Mouse (Mus musculus) brain, adult 2 months (tissue): ENCODE results near the gene Pgap3.

ENCODE experiments used
- DNase-seq: peaks from one replicate; pipeline ENCODE4 v3.0.0; 2011; ENCODE audit warnings: low read depth, low spot score

Pgap3 gene

GRCm38 (mm10) chr11:98357396-98358160 lies 42.7 kb downstream of the Pgap3 start:
- DNase-seq = no peak

- DNase-seq = no peak
These were observed 43.5 kb downstream of the Pgap3 start for GRCm38 (mm10) chr11:98356625-98357394.

GRCm38 (mm10) chr11:98355732-98356299 lies 44.5 kb downstream of the Pgap3 start:
- DNase-seq = peak; percentile 88

DNA sequence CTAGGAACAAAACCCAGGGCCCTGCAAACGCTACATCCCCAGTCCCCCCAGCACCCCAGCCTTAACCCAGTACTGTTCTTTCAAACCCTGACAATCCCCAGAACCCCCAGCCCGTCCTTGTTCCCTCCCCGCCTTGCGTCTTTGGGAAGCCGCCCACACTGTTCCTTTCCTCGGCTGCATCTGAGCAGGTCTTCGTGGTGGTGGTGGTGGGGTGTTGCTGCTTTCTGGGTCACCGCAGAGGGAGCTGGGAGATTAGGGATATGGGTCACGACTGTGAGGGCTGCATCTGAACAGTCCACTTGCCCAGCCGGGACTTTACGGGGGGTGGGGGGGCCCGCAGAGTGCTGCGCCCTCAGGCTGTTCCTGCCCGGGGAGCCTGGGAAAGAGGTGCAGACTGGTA lies 45.8 kb downstream of the Pgap3 start:
- DNase-seq = peak; percentile 80

- DNase-seq = peak; percentile 82
These were observed 46.6 kb downstream of the Pgap3 start for GRCm38 (mm10) chr11:98353651-98354211.

DNA sequence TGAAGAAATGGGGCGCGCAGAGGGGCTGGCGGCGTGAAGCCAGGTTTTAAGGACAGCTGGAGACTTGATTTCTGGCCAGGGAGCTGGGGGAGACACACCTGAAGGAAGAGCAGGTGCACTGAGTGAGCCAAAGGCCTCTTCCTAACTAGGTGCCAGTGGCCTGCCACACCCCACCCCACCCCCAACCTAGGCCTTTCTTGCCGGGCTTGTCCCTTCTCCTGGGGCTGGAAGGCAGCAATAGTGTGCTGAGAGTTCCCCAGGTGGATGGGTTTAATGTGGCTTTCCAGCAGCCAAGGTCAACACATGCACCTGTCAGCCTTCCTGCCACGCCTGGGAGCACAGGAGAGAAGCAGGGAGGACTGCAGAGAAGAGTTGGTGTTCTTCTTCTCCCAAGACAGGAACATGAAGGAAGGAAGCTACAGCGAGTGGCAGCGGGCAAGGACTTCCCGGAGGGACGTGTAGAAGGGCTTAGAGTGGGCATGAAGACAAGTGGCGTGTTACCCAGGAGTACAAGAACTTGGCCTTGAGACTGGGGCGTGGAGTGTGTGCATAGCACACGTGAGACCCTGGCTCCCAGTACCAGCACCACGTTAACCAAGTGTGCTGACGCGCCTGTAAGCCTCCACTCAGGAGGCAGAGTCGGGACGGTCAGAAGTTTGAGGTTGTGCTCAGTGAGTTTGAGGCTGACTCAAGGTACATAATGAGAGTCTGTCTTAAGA lies 47.9 kb downstream of the Pgap3 start:
- DNase-seq = no peak

DNA sequence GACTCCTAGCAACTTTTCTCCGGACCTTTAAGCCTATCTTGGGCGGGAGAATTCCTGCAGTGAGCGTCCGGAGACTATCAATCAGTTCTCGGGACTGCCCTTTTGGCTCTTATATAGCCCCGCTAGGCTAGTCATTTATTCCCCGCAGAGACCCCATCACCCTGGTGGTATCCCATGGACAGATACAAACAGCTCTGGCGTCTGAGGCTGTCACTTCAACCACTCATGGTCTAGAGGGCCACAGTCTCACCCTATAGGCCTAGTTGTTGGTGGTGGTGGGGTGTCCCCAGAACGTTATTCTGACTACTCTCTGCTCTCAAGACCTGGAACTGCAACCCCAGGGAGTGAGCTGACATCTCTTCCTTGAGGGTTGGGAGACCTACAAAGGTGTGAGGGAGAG lies 51.0 kb downstream of the Pgap3 start:
- no peak for DNase-seq

- DNase-seq = peak; percentile 87
These were observed 52.0 kb downstream of the Pgap3 start, which contains the start of gene Ppp1r1b for GRCm38 (mm10) chr11:98348083-98348961. Ppp1r1b (plus strand) TSS chr11:98348404.

GRCm38 (mm10) chr11:98347385-98348082 lies 52.8 kb downstream of the Pgap3 start:
- DNase-seq = peak; percentile 47

- DNase-seq = peak; percentile 59
These were observed 54.1 kb downstream of the Pgap3 start for GRCm38 (mm10) chr11:98346168-98346567.

GRCm38 (mm10) chr11:98345253-98345652 lies 55.0 kb downstream of the Pgap3 start:
- DNase-seq = peak; percentile 91

- peak; percentile 96 for DNase-seq
These were observed 58.0 kb downstream of the Pgap3 start for GRCm38 (mm10) chr11:98342000-98342945.

GRCm38 (mm10) chr11:98341174-98341573 lies 59.1 kb downstream of the Pgap3 start:
- no peak for DNase-seq

- no peak for DNase-seq
These were observed 59.7 kb downstream of the Pgap3 start for GRCm38 (mm10) chr11:98340597-98340996.

GRCm38 (mm10) chr11:98339679-98340287 lies 60.5 kb downstream of the Pgap3 start:
- DNase-seq = no peak

DNA sequence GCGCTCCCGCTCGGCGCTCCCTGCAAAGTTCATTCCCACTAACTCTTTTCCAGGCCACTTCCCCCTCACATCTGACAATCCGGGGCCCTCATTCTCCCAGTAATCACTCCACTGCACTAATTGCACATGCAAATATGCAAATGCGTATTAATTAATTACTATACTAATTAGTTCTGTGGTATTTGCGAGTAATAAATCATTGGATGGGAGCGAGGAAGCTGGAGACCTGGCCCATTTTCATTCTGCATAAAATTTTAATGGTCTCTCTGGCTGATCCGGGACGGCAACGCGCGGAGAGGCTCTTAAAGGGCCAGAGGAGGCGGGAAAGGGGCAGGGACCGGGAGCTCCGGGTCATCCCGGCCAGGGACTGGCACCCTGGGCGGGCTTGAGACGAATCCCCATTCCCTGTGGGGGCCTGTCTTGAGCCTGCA lies 61.2 kb downstream of the Pgap3 start:
- DNase-seq = peak; percentile 58
